Mouse (Mus musculus) T-helper 1 cell (primary cell): Measurements from ENCODE around the gene Chga.

Source experiments
- in situ Hi-C: fragments of 300-600 bp; cut with MboI, MseI; formaldehyde crosslinking; loops from one replicate; pipeline ENCODE4 v1.15.1; 2025; ENCODE audit warnings: high pct_unique_total_duplicates

Chga gene

DNA sequence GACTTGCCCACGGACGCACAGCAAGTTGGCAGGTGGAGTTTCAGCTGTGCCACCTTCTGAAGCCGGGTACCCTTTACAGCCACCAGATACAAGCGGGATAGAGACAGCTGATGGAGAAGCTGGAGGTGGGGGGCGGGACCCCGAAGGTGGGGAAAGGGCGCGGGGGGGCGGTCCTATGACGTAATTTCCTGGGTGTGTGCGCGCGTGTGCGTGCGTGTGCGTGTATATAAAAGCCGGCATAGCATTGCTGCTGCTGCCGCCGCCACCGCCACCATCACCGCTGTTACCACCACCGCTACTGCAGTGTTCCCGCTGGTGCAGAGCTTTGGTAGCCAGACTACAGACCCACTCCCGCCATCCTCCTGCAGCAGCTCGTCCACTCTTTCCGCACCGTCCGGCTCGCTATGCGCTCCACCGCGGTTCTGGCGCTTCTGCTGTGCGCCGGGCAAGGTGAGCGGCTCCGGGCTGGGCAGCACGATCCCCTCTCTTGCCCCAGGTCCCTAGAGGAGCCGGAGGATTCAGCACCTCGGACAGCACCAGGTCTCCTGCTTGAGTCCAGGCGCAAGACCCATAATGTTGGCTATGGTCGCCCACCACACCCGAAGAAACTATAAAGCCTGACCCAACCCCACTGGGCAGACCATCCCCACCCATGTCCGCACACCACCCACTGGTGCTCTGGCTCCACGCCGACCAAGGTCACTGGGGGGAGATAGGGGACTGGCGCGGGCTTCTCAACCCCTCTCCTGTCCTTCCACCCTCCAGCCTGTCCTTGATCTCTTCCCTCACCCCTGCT is at the start of gene Chga:
TSS of gene Chga (plus strand) at position 249 of the 796 bp plus-strand sequence.
- in situ Hi-C loops: no loop called here

DNA sequence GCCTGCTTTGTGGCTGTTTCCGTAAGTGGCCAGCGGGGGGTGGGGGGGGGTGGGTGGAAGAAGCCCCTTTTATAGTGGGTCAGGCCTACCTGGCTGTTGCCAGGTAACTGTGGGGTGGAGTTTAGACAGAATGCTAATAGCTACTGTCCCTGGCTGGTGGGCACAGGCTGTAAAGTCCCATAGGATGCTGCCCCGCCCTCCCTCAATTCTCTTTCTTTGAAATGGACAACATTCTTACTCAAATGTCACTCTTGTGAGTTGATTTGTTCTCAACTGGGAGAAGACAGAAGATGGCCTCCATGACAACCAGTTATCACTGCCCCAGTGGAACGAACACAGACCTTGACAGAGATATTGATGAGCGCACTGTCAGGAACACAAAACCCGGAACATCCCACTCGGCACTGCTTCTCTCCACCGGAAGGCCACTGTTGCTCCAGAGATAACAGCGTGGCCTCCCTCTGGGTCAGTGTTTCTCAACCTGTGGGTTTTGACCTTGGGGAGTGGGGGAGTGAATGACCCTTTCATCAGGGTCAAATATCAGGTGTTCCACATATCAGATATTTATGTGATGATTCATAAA is 49.5 kb upstream of the Chga start:
- in situ Hi-C loops: no loop called here

DNA sequence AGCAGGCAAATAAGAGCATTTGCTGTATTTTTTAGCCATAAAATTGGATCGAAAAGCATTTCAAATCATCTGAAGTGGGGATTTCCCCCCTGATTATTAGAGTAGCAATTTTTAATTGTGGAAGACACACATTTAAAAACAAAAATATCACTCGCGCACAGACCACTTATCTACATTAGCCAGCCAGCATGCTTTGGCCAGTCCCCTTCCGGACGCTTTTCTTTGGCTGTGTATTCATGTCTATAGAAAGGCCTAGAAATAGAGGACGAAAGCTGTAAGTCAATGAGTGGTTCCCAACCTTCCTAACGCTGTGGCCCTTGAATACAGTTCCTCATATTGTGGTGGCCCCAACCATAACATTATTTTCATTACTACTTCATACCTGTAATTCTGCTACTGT is 48.8 kb upstream of the Chga start:
- in situ Hi-C loops: no loop called here

DNA sequence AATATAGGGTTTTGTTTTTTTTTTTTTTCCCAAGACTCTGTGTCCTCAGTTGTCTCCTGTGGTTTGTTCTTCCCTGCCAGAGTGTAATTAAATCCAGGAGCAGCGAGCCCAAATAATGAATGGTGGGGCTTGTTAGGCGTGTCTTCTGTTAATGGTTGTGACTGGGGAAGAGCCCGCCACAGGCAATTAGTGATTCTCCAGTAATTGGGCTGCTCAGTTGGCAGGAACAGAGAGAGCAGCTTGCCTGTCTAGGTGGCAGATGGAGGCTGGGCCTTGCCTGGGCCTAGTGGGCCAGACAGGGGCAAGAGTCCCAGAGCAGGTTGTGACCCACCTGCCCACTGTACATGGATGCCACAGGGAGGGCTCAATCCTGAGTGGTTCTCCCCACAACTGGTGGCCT is 43.4 kb upstream of the Chga start:
- in situ Hi-C loops: no loop called here

DNA sequence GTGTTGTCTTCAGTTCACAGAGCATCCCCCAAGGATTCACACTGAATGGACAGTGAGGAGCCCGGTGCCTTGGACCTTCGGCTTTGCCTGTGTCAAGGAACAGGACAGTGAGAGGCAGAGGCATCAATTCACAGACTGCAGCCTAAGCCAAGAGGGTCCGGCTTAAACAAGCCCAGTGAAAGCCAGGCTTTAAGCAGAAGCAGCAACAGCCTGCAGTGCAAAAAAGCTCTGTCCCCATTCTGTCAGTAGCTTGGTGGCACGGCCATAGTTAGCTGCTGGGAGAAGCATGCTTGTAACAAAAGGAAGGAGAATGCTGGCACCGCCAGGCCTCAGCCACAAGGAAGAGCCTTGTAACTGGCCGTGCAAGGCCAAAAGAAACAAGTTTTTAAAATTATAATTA is 40.6 kb upstream of the Chga start:
- in situ Hi-C loops: no loop called here

DNA sequence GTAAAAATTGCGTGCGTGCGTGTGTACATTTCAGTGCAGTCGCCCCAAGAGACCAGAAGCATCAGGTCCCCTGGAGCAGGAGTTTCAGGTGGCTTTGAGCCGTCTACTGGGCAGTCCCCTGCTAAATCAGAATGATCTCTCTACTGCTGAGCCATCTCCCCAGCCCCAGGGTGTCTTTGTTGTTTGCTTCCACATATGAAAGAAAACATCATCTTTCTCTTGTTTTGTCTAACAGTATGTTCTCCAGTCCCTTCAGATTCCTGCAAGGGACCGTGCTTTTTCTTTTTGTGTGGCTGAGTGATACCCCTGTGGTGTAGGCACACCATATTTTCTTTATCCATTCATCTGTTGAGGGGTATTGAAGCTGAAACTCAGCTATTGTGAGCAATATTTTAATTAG is 40.0 kb upstream of the Chga start:
- in situ Hi-C loops: no loop called here

DNA sequence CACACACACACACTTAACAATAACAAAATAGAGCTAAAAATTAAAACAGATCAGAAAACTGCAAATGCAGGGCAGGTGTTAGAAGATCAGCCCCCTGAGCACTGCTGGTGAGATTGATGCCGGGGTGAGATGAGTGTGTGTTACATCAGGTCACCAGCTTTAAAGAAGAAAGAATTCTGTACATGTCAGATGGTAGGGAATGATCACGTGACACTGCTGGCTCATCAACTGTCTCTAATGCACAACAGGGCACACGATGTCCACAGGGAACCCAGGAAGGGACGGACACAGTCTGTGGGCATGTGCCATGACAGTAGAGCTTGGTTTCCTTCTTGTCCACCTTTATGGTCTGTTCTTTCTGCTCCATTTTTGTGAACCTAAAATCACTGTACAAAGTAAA is 38.6 kb upstream of the Chga start:
- in situ Hi-C loops: no loop called here

DNA sequence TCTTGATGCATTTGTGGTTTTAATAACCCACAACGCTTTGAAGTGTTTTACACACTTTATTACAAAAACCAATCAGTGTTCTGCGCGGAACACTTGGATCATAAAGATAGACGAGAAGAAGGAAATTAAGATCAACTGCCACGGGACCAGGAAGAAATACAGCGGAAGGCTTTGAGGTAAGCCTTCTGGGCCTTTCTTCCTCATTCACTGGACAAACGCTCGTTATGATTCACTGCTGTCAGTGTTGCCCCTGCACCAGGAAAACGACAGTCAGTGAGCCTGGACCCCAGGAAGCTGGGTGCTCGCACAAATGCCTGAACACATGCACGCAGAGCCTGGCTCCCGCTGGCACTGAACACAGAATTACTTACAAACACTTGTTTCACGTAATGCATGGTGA is 37.1 kb upstream of the Chga start:
- in situ Hi-C loops: no loop called here

DNA sequence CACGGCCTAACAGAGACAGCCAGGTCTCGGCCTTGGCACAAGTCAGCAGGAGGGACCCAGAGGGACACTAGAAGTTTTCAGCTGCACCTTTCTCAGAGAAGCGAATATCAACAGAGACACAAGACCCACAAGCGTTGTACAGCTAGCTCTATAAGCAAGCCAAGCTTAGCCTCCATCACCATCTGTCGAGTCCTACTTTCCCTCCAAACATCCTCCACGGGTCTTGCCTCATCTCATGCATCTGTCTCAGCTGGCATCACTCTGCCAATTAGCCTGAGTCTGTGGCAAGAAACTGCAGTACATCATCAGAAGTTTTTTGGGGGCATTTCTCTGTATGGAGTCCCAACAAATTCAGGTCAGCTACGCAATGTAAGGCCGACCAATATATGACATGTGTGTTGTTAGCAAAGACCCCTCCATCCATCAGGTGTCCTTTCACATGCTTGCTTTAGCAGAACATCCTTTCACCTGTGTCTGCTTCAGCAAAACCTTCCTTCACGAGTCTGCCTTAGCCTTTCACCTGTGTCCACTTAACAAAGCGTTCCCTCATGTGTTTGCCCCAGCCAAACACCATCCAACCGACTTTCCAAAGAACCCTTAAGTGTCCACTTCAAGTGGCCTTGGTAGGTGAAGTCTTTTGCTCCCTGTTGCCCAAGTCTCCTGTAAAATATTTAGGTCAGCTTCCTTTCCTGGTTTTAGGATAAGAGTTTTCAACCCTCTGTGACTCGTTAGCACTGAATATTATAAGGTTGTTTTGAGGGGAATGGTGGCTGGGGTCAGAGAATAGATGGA is 34.6 kb upstream of the Chga start:
- in situ Hi-C loops: loop anchor here (5.0 kb wide), 1 partner anchor 52 kb away; no protein-coding TSS in a partner anchor

DNA sequence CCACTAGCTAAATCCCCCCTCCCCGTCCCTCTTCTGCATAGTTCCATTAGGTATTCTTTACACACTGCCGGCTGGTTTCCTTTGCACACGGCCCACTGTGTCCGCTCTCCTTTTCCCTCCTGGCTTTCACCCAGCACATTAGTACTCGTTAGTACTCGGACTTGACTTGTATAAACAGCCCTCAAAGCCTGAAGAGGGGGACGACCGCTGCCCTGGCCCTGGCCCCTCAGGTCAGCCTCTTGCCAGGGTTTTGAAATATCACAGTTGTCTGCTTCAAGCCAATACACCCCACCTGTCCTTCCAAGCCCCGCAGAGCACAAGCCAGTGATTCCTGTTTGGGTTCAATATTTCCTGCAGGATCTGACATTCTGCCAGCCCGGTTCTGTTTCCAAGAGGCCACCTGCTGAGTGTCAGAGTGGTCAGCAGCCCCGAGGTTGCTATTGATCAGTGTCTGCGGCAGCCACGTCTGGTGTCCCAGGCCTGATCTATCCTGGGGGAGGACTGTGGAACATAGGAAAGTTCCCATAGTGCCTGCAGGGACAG is 32.9 kb upstream of the Chga start:
- in situ Hi-C loops: loop anchor here (5.0 kb wide), 1 partner anchor 50 kb away; no protein-coding TSS in a partner anchor

DNA sequence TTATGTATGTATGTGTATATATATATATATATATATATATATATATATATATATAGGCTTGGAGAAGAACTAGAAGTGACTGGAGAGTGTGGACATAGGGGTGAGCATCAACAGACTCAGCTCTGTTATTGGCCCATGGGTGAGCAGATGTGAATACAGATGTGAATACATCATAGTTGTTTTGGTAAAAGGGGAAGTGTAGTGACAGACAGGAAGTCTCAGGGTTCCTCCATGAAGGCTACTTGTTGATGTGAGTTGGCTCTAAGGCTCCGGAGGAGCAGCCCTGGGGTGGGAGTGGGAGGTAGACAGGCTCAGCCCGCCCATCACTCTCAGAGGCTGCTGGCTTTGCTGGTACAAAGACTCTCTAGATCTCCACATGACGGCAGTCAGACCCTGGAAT is 30.6 kb upstream of the Chga start:
- in situ Hi-C loops: loop anchor here (5.0 kb wide), 1 partner anchor 48 kb away; no protein-coding TSS in a partner anchor

DNA sequence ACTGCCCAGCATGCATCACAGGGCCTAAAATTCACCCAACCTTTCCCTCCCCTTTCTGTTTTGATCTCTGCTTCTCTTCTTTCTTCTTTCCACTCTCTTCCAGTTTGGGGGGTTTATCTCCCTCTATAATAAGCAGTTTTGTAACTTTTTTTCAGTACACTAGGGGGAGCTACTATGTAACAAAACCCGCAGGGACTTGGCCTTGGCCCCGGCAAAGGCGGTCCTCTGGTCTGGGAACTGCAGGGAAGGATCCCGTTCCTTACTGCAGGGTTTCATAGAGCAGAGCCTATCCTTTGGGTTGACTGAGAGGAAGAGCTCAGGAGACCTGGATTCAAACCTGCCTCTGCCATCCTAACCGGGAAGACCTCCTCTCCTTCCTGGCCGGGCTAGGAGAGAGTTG is 30.0 kb upstream of the Chga start:
- in situ Hi-C loops: loop anchor here (5.0 kb wide), 1 partner anchor 48 kb away; no protein-coding TSS in a partner anchor

DNA sequence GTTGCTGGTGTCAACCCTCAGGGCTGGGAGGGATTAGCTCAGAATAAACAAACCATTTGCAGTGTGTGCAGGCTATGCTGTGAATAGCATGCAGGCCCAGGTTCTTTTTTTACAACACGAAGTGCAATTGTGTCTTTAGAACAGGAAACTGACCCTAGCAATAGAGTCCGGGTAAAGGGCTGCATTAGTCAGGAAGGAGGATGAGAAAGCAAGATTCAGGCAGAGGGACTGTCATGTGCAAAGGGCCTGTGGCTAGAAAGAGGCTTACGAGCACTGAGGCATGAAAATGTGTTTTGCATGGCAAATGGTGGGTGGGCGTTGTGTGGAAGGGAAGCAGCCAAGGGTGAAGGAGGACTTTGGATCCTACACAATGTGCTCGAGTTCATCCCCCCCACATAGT is 26.8 kb upstream of the Chga start:
- in situ Hi-C loops: no loop called here

DNA sequence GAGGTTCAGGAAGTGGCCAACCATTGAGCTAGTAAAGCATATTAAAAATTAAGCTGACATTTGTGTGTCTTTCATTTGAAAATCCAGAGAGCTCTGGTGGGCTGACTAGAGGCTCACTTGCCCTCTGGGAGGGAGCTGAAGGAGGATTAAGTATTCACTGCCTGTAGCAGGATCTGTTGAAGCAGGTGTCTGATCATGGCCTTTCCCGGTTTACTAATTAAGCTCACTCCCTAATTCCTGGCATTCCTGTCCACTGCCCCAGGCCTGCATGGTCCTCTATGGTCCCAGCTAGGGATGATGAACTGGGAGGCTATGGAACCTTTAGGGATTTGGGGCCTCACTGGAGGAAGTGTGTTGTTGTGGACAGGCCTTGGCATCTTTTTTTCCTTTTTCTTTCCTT is 19.0 kb upstream of the Chga start:
- in situ Hi-C loops: loop anchor here (10.0 kb wide), 1 partner anchor 1829 kb away; no protein-coding TSS in a partner anchor

DNA sequence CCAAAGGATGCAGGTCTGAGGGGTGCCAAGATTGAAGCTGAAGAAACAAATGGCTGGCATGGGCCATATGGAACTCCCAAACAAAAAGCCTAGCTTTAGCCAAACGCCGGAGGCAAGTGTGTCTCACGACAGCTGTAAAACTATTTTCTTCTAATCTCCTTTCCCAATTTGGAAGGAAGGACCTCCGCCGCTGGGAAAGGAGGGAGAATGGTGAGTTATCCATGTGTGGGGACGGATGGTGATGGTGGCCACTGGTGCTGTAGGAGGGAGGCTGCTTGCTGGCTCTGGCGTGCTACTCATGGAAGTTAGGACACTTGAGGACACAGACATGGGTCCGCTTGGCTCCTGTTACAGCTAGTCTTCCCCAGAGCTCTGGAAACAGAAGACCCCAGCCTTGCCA is 14.5 kb upstream of the Chga start:
- in situ Hi-C loops: no loop called here

DNA sequence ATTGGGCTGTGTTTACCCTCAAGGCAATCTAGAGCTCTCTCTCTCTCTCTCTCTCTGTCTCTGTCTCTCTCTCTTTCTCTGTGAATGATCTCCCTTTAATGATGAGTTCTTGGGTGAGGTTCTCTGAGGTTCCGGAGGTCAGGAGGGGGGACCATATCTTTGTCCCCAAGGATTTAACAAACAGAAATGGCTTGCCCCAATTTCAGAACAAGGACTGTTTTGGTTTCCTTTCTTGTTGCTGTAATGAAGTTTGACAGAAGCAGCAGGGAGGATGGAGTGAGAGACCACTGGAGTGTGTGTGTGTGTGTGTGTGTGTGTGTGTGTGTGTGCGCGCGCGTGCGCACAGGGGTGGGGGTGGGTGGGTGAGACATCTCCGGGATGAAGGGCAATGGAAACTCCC is 13.6 kb upstream of the Chga start:
- in situ Hi-C loops: no loop called here

DNA sequence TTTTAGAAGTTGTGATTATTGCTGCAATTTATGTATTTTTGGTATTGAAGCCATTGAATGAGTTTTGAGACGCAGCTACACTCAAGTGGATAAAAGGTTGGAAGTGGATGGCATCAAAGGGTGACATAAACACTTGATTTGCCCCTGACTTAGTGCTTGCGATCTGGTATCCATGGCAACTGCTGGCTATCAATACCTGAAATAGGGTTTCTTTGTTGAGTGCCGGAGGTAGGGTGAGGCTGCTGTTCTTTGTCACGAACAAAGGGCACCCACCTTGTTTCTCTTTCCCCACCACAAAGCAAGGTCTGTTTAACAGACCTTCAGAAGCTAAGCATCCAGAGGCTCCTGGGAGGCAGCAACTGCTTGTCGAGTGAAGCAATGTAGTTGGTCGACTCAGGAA is 9.6 kb upstream of the Chga start:
- in situ Hi-C loops: no loop called here

DNA sequence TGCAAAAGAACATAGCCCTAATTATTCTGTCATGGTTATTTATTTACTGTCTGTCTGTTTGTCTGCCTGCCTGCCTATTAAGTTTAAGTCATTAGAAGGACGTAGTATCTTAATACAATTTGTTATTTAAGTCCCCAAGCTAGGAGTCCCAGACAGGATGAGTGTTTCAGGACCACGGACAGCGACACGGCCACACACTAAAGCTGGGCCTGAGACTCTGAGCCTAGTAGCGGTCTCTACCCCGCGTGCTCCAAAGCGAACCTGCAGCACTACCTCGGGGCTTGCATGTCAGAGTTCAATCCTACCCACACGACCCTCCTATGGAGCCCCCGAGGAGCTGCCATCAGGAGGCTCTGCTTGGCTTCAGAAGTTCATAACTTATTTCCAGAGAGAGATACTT is 4.2 kb upstream of the Chga start:
- in situ Hi-C loops: no loop called here

DNA sequence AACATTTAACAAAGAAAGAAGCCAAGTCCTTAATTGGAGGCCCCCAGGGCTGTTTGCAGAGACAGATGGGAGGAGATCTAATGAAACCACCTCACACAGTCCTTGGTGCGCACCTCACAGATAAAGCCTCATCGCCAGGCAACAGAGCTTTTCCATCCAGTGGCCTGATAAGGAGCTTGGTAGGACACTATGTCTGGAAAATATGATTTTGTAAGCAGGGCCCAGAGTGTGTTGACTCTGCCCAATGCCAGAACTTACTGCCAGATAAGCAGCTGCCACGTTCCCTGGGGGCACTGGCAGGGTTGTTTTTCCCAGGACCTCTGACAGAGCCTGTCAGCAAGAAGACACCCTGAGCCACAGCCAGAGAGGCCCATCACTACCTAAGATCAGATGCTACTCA is 3.6 kb upstream of the Chga start:
- in situ Hi-C loops: no loop called here

DNA sequence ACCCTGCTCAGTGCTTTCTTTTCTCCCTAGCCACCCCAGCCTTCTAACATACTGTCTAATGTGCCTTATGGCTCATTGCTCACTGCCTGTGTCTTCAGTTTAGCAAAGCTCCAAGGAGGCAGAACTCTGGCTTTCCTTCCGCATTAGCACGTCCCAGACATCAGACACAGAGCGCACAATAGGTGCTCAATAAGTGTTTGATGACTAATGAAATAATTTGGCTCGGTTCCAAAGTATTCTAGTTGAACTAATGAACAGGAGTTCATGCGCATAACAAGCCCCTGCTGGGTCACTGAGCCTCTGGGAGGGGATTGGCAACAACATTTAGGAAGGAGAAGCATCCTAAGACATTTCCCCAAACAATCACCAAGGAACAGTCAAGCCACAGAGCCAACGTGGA is 2.8 kb upstream of the Chga start:
- in situ Hi-C loops: no loop called here

DNA sequence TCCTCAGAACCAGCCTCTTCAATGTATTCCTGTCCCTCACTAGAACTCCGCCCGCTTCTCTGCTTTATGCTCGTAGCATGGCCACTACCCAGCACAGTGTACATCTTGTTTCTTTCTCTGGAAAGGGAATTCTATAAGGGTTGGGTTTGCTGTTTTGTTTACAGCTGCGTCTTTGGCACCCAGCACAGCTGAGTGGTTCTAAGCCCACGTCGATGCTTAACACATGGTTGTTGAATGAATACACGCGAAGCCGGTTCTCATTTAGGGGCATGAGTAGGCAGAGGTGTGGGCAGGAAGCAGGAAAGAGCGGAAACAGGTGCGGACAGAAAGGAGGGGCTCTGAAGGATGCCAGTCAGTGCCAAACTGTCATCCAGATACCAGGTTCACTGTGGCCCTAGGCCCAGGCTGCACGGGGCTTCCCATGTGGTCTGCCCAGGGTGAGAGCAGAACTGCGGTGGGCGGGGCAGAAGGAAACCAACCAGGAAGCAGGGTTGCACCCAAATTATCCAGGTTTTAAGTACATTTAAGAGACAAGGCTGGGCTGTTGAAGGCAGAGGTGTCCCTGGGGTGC is 979 bp upstream of the Chga start:
- in situ Hi-C loops: no loop called here

DNA sequence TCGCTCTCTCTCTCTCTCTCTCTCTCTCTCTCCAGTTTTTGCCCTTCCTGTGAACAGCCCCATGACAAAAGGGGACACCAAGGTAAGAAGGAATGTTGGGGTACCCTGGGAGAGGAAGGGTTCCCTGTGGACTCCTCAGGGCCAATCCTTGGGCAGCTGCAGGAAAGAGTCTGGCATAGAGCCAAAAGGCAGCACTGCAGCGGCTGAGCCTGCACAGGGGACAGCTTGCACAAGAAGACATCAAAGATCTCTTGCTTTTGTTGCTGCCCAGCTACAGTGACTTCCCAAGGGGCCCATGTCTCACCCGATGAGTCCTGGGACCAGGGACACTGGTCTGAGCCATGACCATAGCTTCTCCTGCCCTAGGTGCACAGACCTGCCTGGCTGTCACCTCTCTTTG is 1.1 kb downstream of the Chga start:
- in situ Hi-C loops: no loop called here
